Mouse (Mus musculus): ENCODE measurements around the gene Shroom3. TPM values are rescaled to one million over a fixed set of nuclear protein-coding genes. Genes with fewer than 3 reads are reported as not detected.

Gene Shroom3
- total and polyA plus RNA-seq, 3 experiments: not detected

DNA sequence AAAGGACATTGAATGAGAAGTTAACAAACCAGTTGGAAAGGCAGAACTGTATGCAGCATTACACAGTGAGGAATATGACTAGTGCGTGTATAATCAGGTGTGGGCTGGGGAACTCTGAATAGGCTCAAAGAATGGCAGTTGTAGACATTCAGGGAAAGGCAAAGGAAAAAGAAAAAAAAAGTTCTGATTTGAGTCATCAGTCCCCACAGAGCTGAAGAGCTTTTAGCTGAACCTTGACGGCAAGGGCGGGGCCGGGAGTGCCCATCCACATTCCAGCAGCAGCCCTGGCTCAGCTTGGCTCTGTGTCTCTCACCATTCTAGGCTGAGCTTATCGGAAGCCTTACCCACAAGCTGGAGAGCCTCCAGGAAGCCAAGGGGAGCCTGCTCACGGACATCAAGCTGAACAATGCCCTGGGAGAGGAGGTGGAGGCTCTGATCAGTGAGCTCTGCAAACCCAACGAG, 278.6 kb downstream of the Shroom3 start:
- H3K4me3 ChIP-seq (ENCODE audit: control insufficient read depth in 1 of 2, insufficient read depth in 1 of 2, low read depth in 2 of 2, low read length in 2 of 2): no peak overlapping the region
- H3K27me3 ChIP-seq (ENCODE audit: control insufficient read depth in 1 of 2, insufficient read depth in 2 of 2, low read length in 2 of 2): no peaks in the 10 kb centered on the region
- H3K36me3 ChIP-seq (ENCODE audit: control insufficient read depth in 1 of 2, insufficient read depth in 2 of 2, low read length in 2 of 2): no peaks in the 10 kb centered on the region
- no peaks in the 10 kb centered on the region for H3K4me1 ChIP-seq (ENCODE audit: control insufficient read depth in 1 of 2, insufficient read depth in 2 of 2, low read length in 2 of 2)
- DNase-seq (ENCODE audit: low read depth, low spot score): no peak
- H3K27ac ChIP-seq (ENCODE audit: control insufficient read depth, low read depth, low read length): no peak overlapping the region
- TF ChIP-seq SIN3A (IDR thresholded peaks at IDR 0.05; ENCODE audit: low read length) (no peak), JUND (IDR thresholded peaks at IDR 0.05; ENCODE audit: low read depth, low read length) (no peak), ETS1 (IDR thresholded peaks at IDR 0.05; ENCODE audit: low read depth, low read length) (no peak), USF1 (IDR thresholded peaks at IDR 0.05; ENCODE audit: low read depth, low read length) (no peak), GATA1 (IDR thresholded peaks at IDR 0.05; ENCODE audit: low read depth, low read length) (no peak), USF2 (IDR thresholded peaks at IDR 0.05; ENCODE audit: borderline replicate concordance in 1 of 2, insufficient read depth in 1 of 2, low read depth in 1 of 2, low read length in 2 of 2) (no peak), MYB (IDR thresholded peaks at IDR 0.05; ENCODE audit: low read depth, low read length) (no peak), RAD21 (IDR thresholded peaks at IDR 0.05; ENCODE audit: low read depth, low read length) (no peak), POLR2A (IDR thresholded peaks at IDR 0.05; ENCODE audit: control insufficient read depth in 1 of 2, insufficient read depth in 1 of 2, low read depth in 1 of 2, low read length in 2 of 2, poor library complexity in 1 of 2) (no peak), NRF1 (IDR thresholded peaks at IDR 0.05; ENCODE audit: insufficient read depth, low read depth, low read length, poor library complexity, severe bottlenecking) (no peak), ELF1 (IDR thresholded peaks at IDR 0.05; ENCODE audit: low read depth, low read length) (no peak), KAT2A (conservative IDR thresholded peaks at IDR 0.05; ENCODE audit: low read depth, low read length) (no peak), POLR2AphosphoS2 (IDR thresholded peaks at IDR 0.05; ENCODE audit: low read length) (no peak), RCOR1 (IDR thresholded peaks at IDR 0.05; ENCODE audit: low read depth, low read length) (no peak), POLR2AphosphoS5 (IDR thresholded peaks at IDR 0.05; ENCODE audit: borderline replicate concordance, low read depth, low read length) (no peak), GABPA (IDR thresholded peaks at IDR 0.05; ENCODE audit: low read depth, low read length) (no peak), CTCF (IDR thresholded peaks at IDR 0.05 in 2 of 3, conservative IDR thresholded peaks at IDR 0.05 in 1 of 3; ENCODE audit: control insufficient read depth in 1 of 3, insufficient read depth in 1 of 3, low read depth in 2 of 3, low read length in 3 of 3, poor library complexity in 1 of 3, severe bottlenecking in 1 of 3) (no peak), MAFK (IDR thresholded peaks at IDR 0.05; ENCODE audit: borderline replicate concordance, low read depth, low read length) (no peak)
- H3K79me2 ChIP-seq (ENCODE audit: control insufficient read depth, insufficient read depth, low read length, poor library complexity): no peaks in the 10 kb centered on the region
- no peak overlapping the region for H3K9ac ChIP-seq (ENCODE audit: control insufficient read depth, low read depth, low read length, poor library complexity, severe bottlenecking)
- no peaks in the 10 kb centered on the region for H3K9me3 ChIP-seq (replicated peaks; ENCODE audit: insufficient read depth, low read length)

- no peak for DNase-seq (ENCODE audit: low read depth, low spot score)
- no peaks in the 10 kb centered on the region for H3K36me3 ChIP-seq (ENCODE audit: control insufficient read depth in 1 of 2, insufficient read depth in 2 of 2, low read length in 2 of 2)
- H3K27me3 ChIP-seq (ENCODE audit: control insufficient read depth in 1 of 2, insufficient read depth in 2 of 2, low read length in 2 of 2): no peaks in the 10 kb centered on the region
- H3K9ac ChIP-seq (ENCODE audit: control insufficient read depth, low read depth, low read length, poor library complexity, severe bottlenecking): no peak overlapping the region
- no peaks in the 10 kb centered on the region for H3K4me1 ChIP-seq (ENCODE audit: control insufficient read depth in 1 of 2, insufficient read depth in 2 of 2, low read length in 2 of 2)
- no peaks in the 10 kb centered on the region for H3K9me3 ChIP-seq (replicated peaks; ENCODE audit: insufficient read depth, low read length)
- TF ChIP-seq RAD21 (IDR thresholded peaks at IDR 0.05; ENCODE audit: low read depth, low read length) (no peak), KAT2A (conservative IDR thresholded peaks at IDR 0.05; ENCODE audit: low read depth, low read length) (no peak), HCFC1 (IDR thresholded peaks at IDR 0.05; ENCODE audit: low read depth, low read length) (no peak), USF2 (IDR thresholded peaks at IDR 0.05; ENCODE audit: borderline replicate concordance in 1 of 2, insufficient read depth in 1 of 2, low read depth in 1 of 2, low read length in 2 of 2) (no peak), CTCF (IDR thresholded peaks at IDR 0.05 in 2 of 3, conservative IDR thresholded peaks at IDR 0.05 in 1 of 3; ENCODE audit: control insufficient read depth in 1 of 3, insufficient read depth in 1 of 3, low read depth in 2 of 3, low read length in 3 of 3, poor library complexity in 1 of 3, severe bottlenecking in 1 of 3) (no peak), NRF1 (IDR thresholded peaks at IDR 0.05; ENCODE audit: insufficient read depth, low read depth, low read length, poor library complexity, severe bottlenecking) (no peak), TAL1 (IDR thresholded peaks at IDR 0.05; ENCODE audit: low read length) (no peak), ZKSCAN1 (IDR thresholded peaks at IDR 0.05; ENCODE audit: low read depth, low read length) (no peak), CHD1 (IDR thresholded peaks at IDR 0.05; ENCODE audit: low read depth, low read length) (no peak), UBTF (IDR thresholded peaks at IDR 0.05; ENCODE audit: borderline replicate concordance, insufficient read depth, low read depth, low read length) (no peak), POLR2AphosphoS2 (IDR thresholded peaks at IDR 0.05; ENCODE audit: low read length) (no peak), MYB (IDR thresholded peaks at IDR 0.05; ENCODE audit: low read depth, low read length) (no peak), E2F4 (IDR thresholded peaks at IDR 0.05; ENCODE audit: borderline replicate concordance, low read depth, low read length) (no peak), TCF12 (IDR thresholded peaks at IDR 0.05; ENCODE audit: low read depth, low read length) (no peak), ZNF384 (IDR thresholded peaks at IDR 0.05; ENCODE audit: low read depth, low read length) (no peak), SIN3A (IDR thresholded peaks at IDR 0.05; ENCODE audit: low read length) (no peak)
- H3K27ac ChIP-seq (ENCODE audit: control insufficient read depth, low read depth, low read length): no peak overlapping the region
- H3K4me3 ChIP-seq (ENCODE audit: control insufficient read depth in 1 of 2, insufficient read depth in 1 of 2, low read depth in 2 of 2, low read length in 2 of 2): no peak overlapping the region
- no peaks in the 10 kb centered on the region for H3K79me2 ChIP-seq (ENCODE audit: control insufficient read depth, insufficient read depth, low read length, poor library complexity)
Observed at GRCm38 (mm10) chr5:92964691-92965090, 281.5 kb downstream of the Shroom3 start.
